Mouse (Mus musculus): Measurements from ENCODE around the gene Kcnn3. TPM values are rescaled to one million over a fixed set of nuclear protein-coding genes. Genes with fewer than 3 reads are reported as not detected.
A peak's percentile ranks its signal among the peaks of the same experiment; 100 is the strongest.

The Kcnn3 gene
- polyA plus RNA-seq, 1 experiment from 2014 or later: 4.0 TPM

GRCm38 (mm10) chr3:89698958-89699357 lies 179.0 kb downstream of the Kcnn3 start:
- no peaks in the 10 kb centered on the region for H3K36me3 ChIP-seq (ENCODE audit: control insufficient read depth, insufficient read depth)
- H3K9ac ChIP-seq (ENCODE audit: low read length): no peak overlapping the region
- H3K9me3 ChIP-seq (replicated peaks; ENCODE audit: control insufficient read depth, low read length): 0 out of 2 replicates have a peak, but pooled peaks cover 3% of the 10 kb centered on the region
- WGBS: 86% methylated on average over 1 of the region's 1 CpGs
- H3K4me1 ChIP-seq (ENCODE audit: control insufficient read depth, insufficient read depth, low read length): no peaks in the 10 kb centered on the region
- no peak overlapping the region for H3K4me3 ChIP-seq (ENCODE audit: low read length)
- H3K4me2 ChIP-seq (ENCODE audit: low read depth, low read length): no peak overlapping the region
- no peak overlapping the region for H3K27ac ChIP-seq (ENCODE audit: low read length)
- no peak for ATAC-seq (replicated peaks; ENCODE audit: extremely low read depth, insufficient read depth, low FRiP score)
- no peaks in the 10 kb centered on the region for H3K27me3 ChIP-seq (ENCODE audit: control insufficient read depth, insufficient read depth, low read length)

- no peak for ATAC-seq (replicated peaks; ENCODE audit: extremely low read depth, insufficient read depth, low FRiP score)
- no peak overlapping the region for H3K9ac ChIP-seq (ENCODE audit: low read length)
These were observed 180.5 kb downstream of the Kcnn3 start for GRCm38 (mm10) chr3:89700461-89700860.

GRCm38 (mm10) chr3:89703596-89703995 lies 183.6 kb downstream of the Kcnn3 start:
- 34% methylated on average over 3 of the region's 3 CpGs for WGBS
- no peaks in the 10 kb centered on the region for H3K36me3 ChIP-seq (ENCODE audit: control insufficient read depth, insufficient read depth)
- no peak overlapping the region for H3K4me2 ChIP-seq (ENCODE audit: low read depth, low read length)
- 0 out of 2 replicates have a peak, but pooled peaks cover 2% of the 10 kb centered on the region for H3K27me3 ChIP-seq (ENCODE audit: control insufficient read depth, insufficient read depth, low read length)
- H3K4me1 ChIP-seq (ENCODE audit: control insufficient read depth, insufficient read depth, low read length): no peaks in the 10 kb centered on the region
- no peak overlapping the region for H3K4me3 ChIP-seq (ENCODE audit: low read length)
- H3K9ac ChIP-seq (ENCODE audit: low read length): no peak overlapping the region
- no peak for ATAC-seq (replicated peaks; ENCODE audit: extremely low read depth, insufficient read depth, low FRiP score)
- 0 out of 2 replicates have a peak, but pooled peaks cover 3% of the 10 kb centered on the region for H3K9me3 ChIP-seq (replicated peaks; ENCODE audit: control insufficient read depth, low read length)
- no peak overlapping the region for H3K27ac ChIP-seq (ENCODE audit: low read length)

More at GRCm38 (mm10) chr3:89700461-89700860, 180.5 kb downstream of the Kcnn3 start:
- H3K27me3 ChIP-seq (ENCODE audit: control insufficient read depth, insufficient read depth, low read length): no peaks in the 10 kb centered on the region
- no peaks in the 10 kb centered on the region for H3K36me3 ChIP-seq (ENCODE audit: control insufficient read depth, insufficient read depth)
- H3K4me3 ChIP-seq (ENCODE audit: low read length): no peak overlapping the region
- WGBS: 78% methylated on average over 11 of the region's 11 CpGs
- H3K9me3 ChIP-seq (replicated peaks; ENCODE audit: control insufficient read depth, low read length): 0 out of 2 replicates have a peak, but pooled peaks cover 3% of the 10 kb centered on the region
- H3K27ac ChIP-seq (ENCODE audit: low read length): no peak overlapping the region
- H3K4me2 ChIP-seq (ENCODE audit: low read depth, low read length): no peak overlapping the region
- no peaks in the 10 kb centered on the region for H3K4me1 ChIP-seq (ENCODE audit: control insufficient read depth, insufficient read depth, low read length)

- H3K9me3 ChIP-seq (replicated peaks; ENCODE audit: control insufficient read depth, low read length): 0 out of 2 replicates have a peak, but pooled peaks cover 3% of the 10 kb centered on the region
- H3K27me3 ChIP-seq (ENCODE audit: control insufficient read depth, insufficient read depth, low read length): 0 out of 2 replicates have a peak, but pooled peaks cover 2% of the 10 kb centered on the region
- H3K4me1 ChIP-seq (ENCODE audit: control insufficient read depth, insufficient read depth, low read length): no peaks in the 10 kb centered on the region
- H3K27ac ChIP-seq (ENCODE audit: low read length): no peak overlapping the region
- H3K9ac ChIP-seq (ENCODE audit: low read length): no peak overlapping the region
- no peak overlapping the region for H3K4me3 ChIP-seq (ENCODE audit: low read length)
- WGBS: 66% methylated on average over 6 of the region's 6 CpGs
- no peak overlapping the region for H3K4me2 ChIP-seq (ENCODE audit: low read depth, low read length)
- H3K36me3 ChIP-seq (ENCODE audit: control insufficient read depth, insufficient read depth): no peaks in the 10 kb centered on the region
- ATAC-seq (replicated peaks; ENCODE audit: extremely low read depth, insufficient read depth, low FRiP score): no peak
These were observed 184.1 kb downstream of the Kcnn3 start for GRCm38 (mm10) chr3:89704064-89704463.

GRCm38 (mm10) chr3:89714359-89715206 lies 194.6 kb downstream of the Kcnn3 start, which contains the start of gene Adar:
Gene Adar, plus strand, starts transcription at chr3:89715022.
- peak within 1 kb of the TSS; percentile 87 for H3K27ac ChIP-seq (ENCODE audit: low read length)
- H3K4me3 ChIP-seq (ENCODE audit: low read length): peak within 1 kb of the TSS; percentile 75
- WGBS: 5% methylated on average over 28 of the region's 28 CpGs

GRCm38 (mm10) chr3:89715207-89715966 lies 195.4 kb downstream of the Kcnn3 start:
- Histone ChIP-seq H3K27me3 (ENCODE audit: control insufficient read depth, insufficient read depth, low read length) (no peaks in the 10 kb centered on the region), H3K4me1 (ENCODE audit: control insufficient read depth, insufficient read depth, low read length) (peaks cover 15% of the 10 kb centered on the region), H3K4me2 (ENCODE audit: low read depth, low read length) (peak overlapping the region; percentile 96), H3K9ac (ENCODE audit: low read length) (peak overlapping the region; percentile 91), H3K4me3 (ENCODE audit: low read length) (peak overlapping the region; percentile 75), H3K27ac (ENCODE audit: low read length) (peak overlapping the region; percentile 87), H3K9me3 (replicated peaks; ENCODE audit: control insufficient read depth, low read length) (no peaks in the 10 kb centered on the region), H3K36me3 (ENCODE audit: control insufficient read depth, insufficient read depth) (no peaks in the 10 kb centered on the region)
- 1% methylated on average over 59 of the region's 59 CpGs for WGBS
- ATAC-seq (replicated peaks; ENCODE audit: extremely low read depth, insufficient read depth, low FRiP score): peak; percentile 63

More at GRCm38 (mm10) chr3:89714359-89715206, 194.6 kb downstream of the Kcnn3 start, which contains the start of gene Adar:
- H3K9ac ChIP-seq (ENCODE audit: low read length): peak within 1 kb of the TSS; percentile 91
- H3K4me2 ChIP-seq (ENCODE audit: low read depth, low read length): peak within 1 kb of the TSS; percentile 96
- peaks cover 15% of the 10 kb centered on the region for H3K4me1 ChIP-seq (ENCODE audit: control insufficient read depth, insufficient read depth, low read length)
- H3K36me3 ChIP-seq (ENCODE audit: control insufficient read depth, insufficient read depth): no peaks in the 10 kb centered on the region
- H3K27me3 ChIP-seq (ENCODE audit: control insufficient read depth, insufficient read depth, low read length): no peaks in the 10 kb centered on the region
- H3K9me3 ChIP-seq (replicated peaks; ENCODE audit: control insufficient read depth, low read length): no peaks in the 10 kb centered on the region
- ATAC-seq (replicated peaks; ENCODE audit: extremely low read depth, insufficient read depth, low FRiP score): peak; percentile 74

- Histone ChIP-seq H3K4me1 (ENCODE audit: control insufficient read depth, insufficient read depth, low read length) (peaks cover 15% of the 10 kb centered on the region), H3K36me3 (ENCODE audit: control insufficient read depth, insufficient read depth) (no peaks in the 10 kb centered on the region), H3K9me3 (replicated peaks; ENCODE audit: control insufficient read depth, low read length) (no peaks in the 10 kb centered on the region), H3K4me2 (ENCODE audit: low read depth, low read length) (peak overlapping the region; percentile 96), H3K9ac (ENCODE audit: low read length) (peak overlapping the region; percentile 91), H3K27ac (ENCODE audit: low read length) (peak overlapping the region; percentile 87), H3K4me3 (ENCODE audit: low read length) (peak overlapping the region; percentile 75), H3K27me3 (ENCODE audit: control insufficient read depth, insufficient read depth, low read length) (no peaks in the 10 kb centered on the region)
- peak; percentile 58 for ATAC-seq (replicated peaks; ENCODE audit: extremely low read depth, insufficient read depth, low FRiP score)
- WGBS: 20% methylated on average over 6 of the region's 6 CpGs
These were observed 195.9 kb downstream of the Kcnn3 start for GRCm38 (mm10) chr3:89715967-89716256.

- no peak overlapping the region for H3K27ac ChIP-seq (ENCODE audit: low read length)
- H3K27me3 ChIP-seq (ENCODE audit: control insufficient read depth, insufficient read depth, low read length): no peaks in the 10 kb centered on the region
- no peaks in the 10 kb centered on the region for H3K36me3 ChIP-seq (ENCODE audit: control insufficient read depth, insufficient read depth)
- peaks cover 2% of the 10 kb centered on the region; the same call in 1 of the 2 replicates for H3K4me1 ChIP-seq (ENCODE audit: control insufficient read depth, insufficient read depth, low read length)
- H3K9ac ChIP-seq (ENCODE audit: low read length): no peak overlapping the region
- H3K9me3 ChIP-seq (replicated peaks; ENCODE audit: control insufficient read depth, low read length): no peaks in the 10 kb centered on the region
- H3K4me2 ChIP-seq (ENCODE audit: low read depth, low read length): no peak overlapping the region
- no peak for ATAC-seq (replicated peaks; ENCODE audit: extremely low read depth, insufficient read depth, low FRiP score)
- H3K4me3 ChIP-seq (ENCODE audit: low read length): no peak overlapping the region
These were observed 202.1 kb downstream of the Kcnn3 start for GRCm38 (mm10) chr3:89722032-89722431.
